Mouse (Mus musculus): ENCODE results near the gene Mettl3.

- TF ChIP-seq CTCF (IDR thresholded peaks at IDR 0.05; ENCODE audit: control insufficient read depth, insufficient read depth, low read length) (no peak), POLR2A (IDR thresholded peaks at IDR 0.05; ENCODE audit: borderline replicate concordance, control insufficient read depth, low read depth, low read length) (no peak)
Measured at GRCm38 (mm10) chr14:52325890-52326289, 21.0 kb upstream of the Mettl3 start.

Measured in bone marrow, adult 2 months (tissue).